Mouse (Mus musculus): ENCODE measurements around the gene Bcl2a1a. TPM values are rescaled to one million over a fixed set of nuclear protein-coding genes. Genes with fewer than 3 reads are reported as not detected.
"Not testable (repeated sequence)": the region's sequence is repeated elsewhere in the genome, so short reads cannot be mapped to it uniquely, and the experiment has no call there.

The Bcl2a1a gene
- polyA plus RNA-seq (2016; fragmentation: Nextera tagmentation; extraction: Ambion mirVana): not detected in 2 replicates

DNA sequence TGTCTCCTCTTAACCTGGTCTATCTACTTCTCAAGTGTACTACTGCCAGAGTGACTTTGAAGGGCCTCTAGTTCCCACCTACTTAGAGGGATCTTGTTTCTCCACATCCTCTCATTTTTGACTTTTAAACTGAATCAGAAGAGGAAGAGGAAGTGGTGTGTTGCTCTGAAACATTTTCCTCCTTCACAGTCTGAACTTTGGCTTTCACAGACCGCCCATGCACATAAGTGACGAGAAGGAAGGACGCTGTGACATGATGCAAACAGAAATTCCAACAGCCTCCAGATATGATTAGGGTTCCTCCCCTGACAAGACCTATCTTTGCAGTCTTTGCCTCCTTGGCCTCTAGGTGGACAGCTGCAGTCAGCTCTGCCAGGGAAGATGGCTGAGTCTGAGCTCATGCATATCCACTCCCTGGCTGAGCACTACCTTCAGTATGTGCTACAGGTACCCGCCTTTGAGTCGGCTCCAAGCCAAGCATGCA is at the start of gene Bcl2a1a:
Bcl2a1a (plus strand) TSS at position 231 of the 484 bp plus-strand sequence.
- H3K9me3 ChIP-seq (replicated peaks); DNase-seq (ENCODE audit: low spot score); H3K27me3 ChIP-seq (ENCODE audit: low read depth, poor library complexity, severe bottlenecking); H3K4me3 ChIP-seq; H3K4me1 ChIP-seq; H3K27ac ChIP-seq; H3K36me3 ChIP-seq: not testable (repeated sequence)
- WGBS: 90% methylated on average over 5 of the region's 5 CpGs

DNA sequence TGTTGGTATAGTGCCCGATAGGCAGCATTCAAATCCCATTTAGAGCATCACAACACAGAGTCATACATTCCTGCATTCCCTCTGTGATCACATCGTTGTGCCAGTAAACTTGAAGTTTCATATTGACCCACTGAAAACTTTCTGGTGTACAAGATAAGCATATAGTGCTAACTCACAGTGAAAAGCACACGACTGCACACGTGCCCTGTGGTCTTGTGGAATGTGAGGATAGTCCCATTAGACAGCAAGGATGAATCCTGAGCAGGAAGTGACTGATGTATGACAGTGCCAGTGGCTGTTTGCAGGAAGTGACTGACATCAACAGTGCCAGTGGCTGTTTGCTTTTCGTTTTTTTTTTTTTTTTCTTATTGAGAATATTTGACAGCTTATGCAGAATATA is 40.1 kb upstream of the Bcl2a1a start:
- not testable (repeated sequence) for H3K4me3 ChIP-seq; H3K27ac ChIP-seq; H3K4me1 ChIP-seq; DNase-seq (ENCODE audit: low spot score); H3K9me3 ChIP-seq (replicated peaks); H3K36me3 ChIP-seq; H3K27me3 ChIP-seq (ENCODE audit: low read depth, poor library complexity, severe bottlenecking)
- 84% methylated on average over 5 of the region's 5 CpGs for WGBS

DNA sequence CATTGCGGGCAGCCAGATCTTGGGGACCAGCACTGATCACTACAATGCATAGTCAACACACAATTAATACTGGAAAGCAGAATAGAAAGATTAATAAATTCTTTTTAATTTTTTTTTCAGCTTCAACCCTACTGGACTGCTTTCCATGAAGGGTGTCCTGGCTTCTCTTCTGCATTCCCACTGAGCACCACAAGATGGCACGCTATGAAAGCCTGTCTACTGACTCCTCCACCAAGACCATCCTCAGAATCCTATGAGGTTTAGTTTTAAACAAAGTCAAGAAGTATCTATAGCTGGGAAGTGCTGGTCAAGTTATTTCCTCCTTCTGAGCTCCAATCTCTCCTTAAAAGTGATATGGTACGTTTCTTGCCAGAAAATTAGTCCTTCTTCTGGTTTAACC is 18.4 kb upstream of the Bcl2a1a start:
- not testable (repeated sequence) for H3K4me3 ChIP-seq; H3K9me3 ChIP-seq (replicated peaks); H3K36me3 ChIP-seq; H3K27me3 ChIP-seq (ENCODE audit: low read depth, poor library complexity, severe bottlenecking); H3K27ac ChIP-seq; H3K4me1 ChIP-seq; DNase-seq (ENCODE audit: low spot score)
- WGBS: 21% methylated on average over 2 of the region's 3 CpGs

DNA sequence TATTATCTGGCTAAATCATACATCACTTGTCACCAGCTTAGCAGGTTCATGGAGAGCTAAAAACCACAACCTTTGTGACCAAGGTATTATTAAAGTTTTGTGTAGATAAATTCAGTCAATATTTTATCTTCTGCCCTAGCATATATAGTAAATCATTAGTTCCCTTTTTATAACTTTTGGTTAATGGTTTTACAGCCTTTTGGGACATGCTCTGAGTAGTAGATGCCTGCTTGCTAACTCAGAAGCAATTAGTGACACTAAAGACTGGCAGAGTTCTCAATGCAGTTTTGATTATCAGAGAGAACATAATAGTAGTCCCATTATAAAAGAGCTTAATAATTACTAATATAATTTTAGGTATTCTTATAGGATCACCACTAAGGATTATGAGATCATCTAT is 5.2 kb upstream of the Bcl2a1a start:
- not testable (repeated sequence) for H3K27ac ChIP-seq; H3K27me3 ChIP-seq (ENCODE audit: low read depth, poor library complexity, severe bottlenecking); H3K4me1 ChIP-seq; DNase-seq (ENCODE audit: low spot score); H3K4me3 ChIP-seq; H3K36me3 ChIP-seq; H3K9me3 ChIP-seq (replicated peaks)

DNA sequence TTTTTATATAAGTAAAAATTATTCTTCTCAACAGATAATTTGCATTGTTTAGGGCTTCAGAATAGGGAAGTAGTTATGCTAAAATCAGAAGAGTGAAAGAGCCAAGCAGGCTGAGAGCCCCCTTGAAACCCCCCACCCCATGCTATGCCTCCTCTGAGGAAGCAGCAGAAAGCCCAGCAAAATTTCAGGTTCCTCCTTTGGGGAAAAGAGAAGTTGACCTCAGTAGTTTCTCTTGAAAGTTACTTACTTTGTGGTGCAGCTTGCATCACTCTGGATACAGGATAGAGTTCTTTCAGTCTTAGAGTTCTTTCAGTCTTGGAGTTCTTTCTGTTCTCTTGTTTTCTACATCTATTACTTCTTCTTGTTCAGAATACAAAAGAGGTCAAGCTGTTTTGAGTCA is 3.5 kb upstream of the Bcl2a1a start:
- H3K9me3 ChIP-seq (replicated peaks); H3K4me3 ChIP-seq; DNase-seq (ENCODE audit: low spot score); H3K27me3 ChIP-seq (ENCODE audit: low read depth, poor library complexity, severe bottlenecking); H3K36me3 ChIP-seq; H3K4me1 ChIP-seq; H3K27ac ChIP-seq: not testable (repeated sequence)

DNA sequence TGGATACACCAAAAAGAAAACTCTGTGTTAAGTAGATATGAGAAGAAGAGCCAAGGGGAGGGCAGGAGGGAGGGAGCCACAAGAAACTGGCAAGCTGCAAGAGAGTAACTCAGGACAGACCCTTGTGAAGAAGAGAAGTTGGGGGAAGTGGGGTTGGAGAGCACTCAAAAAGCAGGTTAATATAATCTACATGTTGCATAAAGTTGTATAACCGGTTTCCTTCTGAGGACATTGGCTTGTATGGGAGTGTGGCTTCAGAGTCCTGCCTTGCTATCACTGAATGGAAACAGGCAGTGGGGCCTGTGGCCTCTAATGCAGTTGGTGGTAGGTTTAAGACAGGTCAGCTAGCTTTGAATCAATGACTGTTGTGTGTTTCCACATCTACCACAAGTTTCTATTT is 1.5 kb upstream of the Bcl2a1a start:
- not testable (repeated sequence) for H3K27me3 ChIP-seq (ENCODE audit: low read depth, poor library complexity, severe bottlenecking); H3K4me1 ChIP-seq; H3K4me3 ChIP-seq; H3K36me3 ChIP-seq; H3K9me3 ChIP-seq (replicated peaks); DNase-seq (ENCODE audit: low spot score); H3K27ac ChIP-seq
- 91% methylated on average over 1 of the region's 1 CpGs for WGBS

DNA sequence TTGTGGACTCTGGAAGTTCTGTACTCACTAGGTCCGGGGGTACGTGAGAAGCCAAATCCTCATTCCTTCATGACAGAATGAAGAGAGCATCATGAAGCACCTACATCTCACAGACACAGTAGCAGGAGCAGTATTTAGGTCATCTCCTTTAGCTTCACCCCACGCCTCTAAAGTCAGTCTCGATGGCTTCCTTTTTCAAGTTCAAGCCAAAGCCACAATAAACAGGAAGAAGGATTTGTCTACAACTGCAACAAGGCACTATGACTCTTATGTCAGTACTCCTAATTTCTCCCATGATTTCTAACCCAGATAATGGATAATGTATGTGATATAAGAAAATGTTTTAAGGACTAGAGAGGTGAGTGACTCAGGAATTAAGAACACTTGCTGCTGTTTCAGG is 665 bp upstream of the Bcl2a1a start:
- 94% methylated on average over 4 of the region's 4 CpGs for WGBS

DNA sequence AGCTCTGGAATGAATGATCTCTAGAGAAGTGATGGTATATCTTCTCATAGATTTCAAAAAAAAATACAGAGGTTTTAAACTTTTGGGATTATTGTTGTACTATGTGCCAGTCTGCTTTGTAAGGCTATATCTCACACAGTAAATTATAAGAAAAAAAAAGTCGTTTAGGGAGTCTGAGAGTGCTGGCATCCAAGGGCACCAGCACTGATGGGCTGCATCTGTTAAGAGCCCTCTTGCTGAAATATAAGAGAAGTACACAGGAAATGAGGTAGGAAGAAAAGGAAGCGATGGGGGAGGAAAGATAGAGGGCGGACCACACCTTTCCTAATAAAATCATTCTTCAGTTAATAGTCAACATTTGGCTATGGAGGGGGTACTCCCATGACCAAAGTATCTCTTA is 2.2 kb downstream of the Bcl2a1a start:
- Histone ChIP-seq H3K27ac (no peak overlapping the region), H3K9me3 (replicated peaks) (no peaks in the 10 kb centered on the region), H3K4me1 (no peaks in the 10 kb centered on the region), H3K36me3 (no peaks in the 10 kb centered on the region), H3K27me3 (ENCODE audit: low read depth, poor library complexity, severe bottlenecking) (no peaks in the 10 kb centered on the region), H3K4me3 (no peak overlapping the region)
- no peak for DNase-seq (ENCODE audit: low spot score)
- 77% methylated on average over 3 of the region's 3 CpGs for WGBS

More for the DNA sequence above, 665 bp upstream of the Bcl2a1a start:
- H3K4me3 ChIP-seq; H3K27ac ChIP-seq; H3K9me3 ChIP-seq (replicated peaks); H3K36me3 ChIP-seq; H3K4me1 ChIP-seq; DNase-seq (ENCODE audit: low spot score); H3K27me3 ChIP-seq (ENCODE audit: low read depth, poor library complexity, severe bottlenecking): not testable (repeated sequence)

DNA sequence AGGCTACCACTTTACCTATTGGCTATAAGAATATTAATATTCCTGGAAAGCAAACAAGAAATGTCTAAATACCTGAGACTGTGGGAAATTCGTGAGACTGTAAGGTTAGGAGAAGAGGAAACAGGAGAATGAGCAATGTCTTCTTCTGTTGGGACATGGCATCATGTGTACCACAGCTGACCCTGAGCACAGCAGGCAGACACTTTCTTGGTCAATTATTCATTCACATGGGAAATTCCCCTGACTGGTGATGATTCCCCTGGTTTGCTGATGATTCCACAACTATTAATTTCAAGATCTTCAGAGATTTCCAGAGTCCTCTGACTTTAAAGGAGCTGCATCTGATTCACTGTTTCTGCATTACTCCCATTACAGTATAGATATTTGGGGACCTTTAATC is 3.3 kb downstream of the Bcl2a1a start:
- H3K36me3 ChIP-seq; H3K4me3 ChIP-seq; H3K9me3 ChIP-seq (replicated peaks); H3K27ac ChIP-seq; H3K4me1 ChIP-seq; DNase-seq (ENCODE audit: low spot score); H3K27me3 ChIP-seq (ENCODE audit: low read depth, poor library complexity, severe bottlenecking): not testable (repeated sequence)
- WGBS: 85% methylated on average over 1 of the region's 1 CpGs

DNA sequence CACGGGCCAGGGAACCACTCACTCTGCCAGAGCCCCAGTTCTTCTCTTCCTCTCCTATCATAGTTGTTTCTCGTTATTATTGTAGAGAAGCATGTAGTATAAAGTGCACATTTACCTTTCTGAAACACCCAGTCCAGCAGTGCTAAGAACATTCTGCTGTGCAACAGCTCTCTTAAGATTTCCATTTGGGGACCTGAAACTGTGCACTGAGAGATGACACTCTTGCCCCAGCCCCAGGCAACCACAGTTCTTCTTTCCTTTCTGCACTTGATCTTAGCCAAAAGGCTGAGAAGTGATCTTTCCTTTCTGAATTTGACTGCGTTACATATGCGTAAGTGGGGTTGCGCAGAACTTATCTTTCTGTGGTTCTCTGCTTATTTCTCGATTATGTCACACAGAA is 9.8 kb downstream of the Bcl2a1a start:
- H3K27me3 ChIP-seq (ENCODE audit: low read depth, poor library complexity, severe bottlenecking); H3K4me3 ChIP-seq; H3K9me3 ChIP-seq (replicated peaks); H3K27ac ChIP-seq; DNase-seq (ENCODE audit: low spot score); H3K4me1 ChIP-seq; H3K36me3 ChIP-seq: not testable (repeated sequence)
- 82% methylated on average over 1 of the region's 6 CpGs for WGBS

DNA sequence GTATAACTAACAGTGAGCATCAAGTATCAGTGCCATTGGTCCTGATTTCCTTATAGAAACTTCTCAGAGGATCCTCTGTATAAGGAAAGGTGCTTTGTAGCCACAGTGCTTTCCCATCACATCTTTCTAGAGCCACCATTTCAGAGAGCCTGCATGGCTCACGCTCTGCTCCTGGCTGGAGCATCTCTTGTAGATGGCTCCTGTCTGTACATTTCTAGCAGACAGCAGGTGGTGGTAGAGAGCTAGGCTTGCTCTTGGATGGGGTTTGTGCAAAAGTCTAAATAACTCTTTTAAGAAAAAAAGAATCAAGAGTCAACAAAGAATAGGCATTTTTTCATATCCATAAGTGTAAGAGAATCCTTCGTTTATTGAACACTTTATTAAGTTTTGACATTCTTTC is 12.8 kb downstream of the Bcl2a1a start:
- not testable (repeated sequence) for H3K9me3 ChIP-seq (replicated peaks); H3K4me1 ChIP-seq; H3K4me3 ChIP-seq; H3K27me3 ChIP-seq (ENCODE audit: low read depth, poor library complexity, severe bottlenecking); DNase-seq (ENCODE audit: low spot score); H3K27ac ChIP-seq; H3K36me3 ChIP-seq
- 63% methylated on average over 2 of the region's 2 CpGs for WGBS

DNA sequence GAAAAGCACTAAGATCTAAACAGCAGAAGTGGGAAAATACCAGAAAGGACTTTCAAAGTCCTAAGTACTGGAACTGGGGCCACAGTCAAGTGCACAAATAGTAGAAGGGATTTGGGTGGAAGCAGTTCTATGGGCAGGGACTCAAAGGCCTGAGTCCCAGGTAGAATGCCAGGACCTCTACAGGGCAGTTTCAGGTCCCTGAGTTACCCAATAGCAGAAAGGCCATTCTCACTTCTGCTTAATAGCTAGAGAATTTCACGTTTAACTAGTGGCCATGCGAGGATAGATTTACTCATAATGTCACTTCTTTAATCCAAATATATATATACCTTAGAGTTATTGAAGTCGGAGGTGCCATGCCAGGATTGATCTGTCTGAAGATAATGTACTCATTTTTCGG is 20.2 kb downstream of the Bcl2a1a start:
- not testable (repeated sequence) for H3K9me3 ChIP-seq (replicated peaks); H3K27me3 ChIP-seq (ENCODE audit: low read depth, poor library complexity, severe bottlenecking); H3K27ac ChIP-seq; H3K36me3 ChIP-seq; H3K4me1 ChIP-seq; H3K4me3 ChIP-seq; DNase-seq (ENCODE audit: low spot score)
- 91% methylated on average over 4 of the region's 4 CpGs for WGBS

DNA sequence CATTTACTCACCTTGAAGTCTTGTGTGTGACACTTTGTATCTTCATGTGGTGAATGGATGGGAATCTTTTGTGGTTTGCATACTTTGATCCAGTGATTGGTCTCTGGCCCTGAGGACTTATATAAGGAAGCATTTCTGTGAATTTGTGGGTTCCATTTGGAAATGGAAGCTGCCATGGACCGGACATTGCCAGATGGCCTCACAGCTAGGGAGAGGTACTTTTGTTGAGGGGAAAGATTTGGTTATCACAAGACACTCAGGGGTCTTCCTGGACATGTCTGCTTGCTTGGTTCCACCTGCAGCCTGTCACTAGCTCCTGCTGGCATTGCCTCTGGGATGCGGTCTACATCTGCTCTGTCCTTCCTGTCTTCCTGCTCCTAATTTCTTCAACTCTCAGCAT is 23.1 kb downstream of the Bcl2a1a start:
- not testable (repeated sequence) for H3K27ac ChIP-seq; H3K36me3 ChIP-seq; H3K27me3 ChIP-seq (ENCODE audit: low read depth, poor library complexity, severe bottlenecking); H3K4me3 ChIP-seq; DNase-seq (ENCODE audit: low spot score); H3K4me1 ChIP-seq; H3K9me3 ChIP-seq (replicated peaks)
- 95% methylated on average over 2 of the region's 2 CpGs for WGBS

DNA sequence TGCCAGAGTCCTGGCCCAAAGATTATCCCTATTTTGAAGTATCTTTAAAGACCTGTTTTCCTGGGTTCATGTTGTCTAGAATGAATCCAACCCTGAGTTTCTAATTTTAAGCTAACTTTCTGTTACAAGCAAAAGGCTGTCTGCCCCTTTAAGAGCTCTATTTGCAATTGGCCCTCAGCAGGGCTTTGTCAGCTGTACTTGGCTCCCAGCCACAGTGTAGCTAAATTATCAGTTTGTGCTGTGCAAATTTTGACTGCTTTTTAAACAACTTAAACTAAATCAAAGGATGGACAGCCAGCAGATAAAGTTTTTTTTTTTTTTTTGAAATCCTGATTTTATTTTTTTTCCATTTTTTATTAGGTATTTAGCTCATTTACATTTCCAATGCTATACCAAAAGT is 44.8 kb downstream of the Bcl2a1a start:
- not testable (repeated sequence) for H3K27me3 ChIP-seq (ENCODE audit: low read depth, poor library complexity, severe bottlenecking); H3K36me3 ChIP-seq; H3K4me3 ChIP-seq; H3K9me3 ChIP-seq (replicated peaks); H3K27ac ChIP-seq; H3K4me1 ChIP-seq; DNase-seq (ENCODE audit: low spot score)

Data from limb, embryonic 10.5 days (tissue).